Mouse (Mus musculus) B cell, adult (primary cell): ENCODE results near the gene Gga3. TPM values are rescaled to one million over a fixed set of nuclear protein-coding genes. Genes with fewer than 3 reads are reported as not detected.

ENCODE experiments used
- total RNA-seq: library from RNA; stranded (reverse); gene quantifications from 4 replicates; pipeline ENCODE4 v1.2.4, GENCODE M21; 2023; ENCODE audit not compliant: inconsistent age

Gga3 gene
- total RNA-seq, result 84.2 to 122 TPM (median 114 TPM) in 4 replicates

GRCm38 (mm10) chr11:115603476-115604303 lies at the start of gene Gga3, which contains the start of gene Mrps7:
TSS of gene Gga3 (minus strand) at chr11:115604051.
TSS of gene Mrps7 (plus strand) at chr11:115603925.

GRCm38 (mm10) chr11:115627705-115628464 lies 24.0 kb upstream of the Gga3 start, which contains the start of gene Slc25a19:
TSS of gene Slc25a19 (minus strand) at chr11:115628295.

GRCm38 (mm10) chr11:115612410-115613137 lies 8.7 kb upstream of the Gga3 start, which contains the start of gene Mif4gd:
TSS of gene Mif4gd (minus strand) at chr11:115612969.

GRCm38 (mm10) chr11:115564064-115564809 lies 39.6 kb downstream of the Gga3 start, which contains the start of gene Nup85:
TSS of gene Nup85 (plus strand) at chr11:115564434.

DNA sequence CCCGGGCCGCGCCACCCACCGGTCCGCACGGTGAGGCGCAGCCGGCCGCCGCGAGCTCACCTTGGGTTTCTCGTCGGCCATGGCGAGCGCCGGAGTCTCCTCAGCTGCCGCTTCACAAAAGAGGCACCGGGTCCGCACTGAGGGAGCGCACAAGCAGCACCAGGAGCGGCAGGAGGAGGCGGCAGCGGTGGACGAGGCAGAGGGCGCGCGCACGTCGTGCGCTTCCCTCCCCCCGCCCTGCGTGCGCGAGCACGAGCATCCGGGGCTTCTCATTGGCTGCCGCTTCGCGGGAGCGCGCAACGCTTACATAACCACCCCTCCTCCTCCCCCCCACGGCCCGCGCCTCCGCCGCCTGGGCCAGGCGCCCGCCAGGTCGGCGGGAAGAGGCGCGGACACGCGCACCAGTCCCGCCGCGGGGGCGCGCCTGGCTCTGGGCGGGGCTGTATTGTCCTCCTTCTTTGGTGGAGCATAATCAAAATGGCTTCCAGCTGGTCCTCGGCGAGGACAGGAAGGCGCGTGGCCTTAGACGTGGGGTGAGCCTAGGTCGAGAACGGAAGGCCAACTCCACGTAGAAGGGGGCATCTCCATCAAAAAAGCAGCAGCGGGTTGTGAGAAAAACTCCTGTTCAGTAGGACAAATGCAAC lies 67.7 kb downstream of the Gga3 start, which contains the start of gene Sumo2:
Gene Sumo2 (minus strand): TSS at position 239 of the 644 bp plus-strand sequence.

Other genes starting within 250 kb of the Gga3 start
- gene Hid1, start 236.3 kb downstream of the Gga3 start, total RNA-seq, result 0.16 to 1.3 TPM (median 0.62 TPM) in 4 replicates
- not detected in 4 replicates for gene Cdr2l, start 222.1 kb downstream of the Gga3 start, total RNA-seq
- 39.5 to 75.4 TPM (median 57.2 TPM) in 4 replicates for gene Mrpl58, start 200.3 kb downstream of the Gga3 start, total RNA-seq
- 182 to 204 TPM (median 189 TPM) in 4 replicates for gene Atp5h, start 184.1 kb downstream of the Gga3 start, total RNA-seq
- gene Kctd2, start 183.9 kb downstream of the Gga3 start, total RNA-seq, result 29.9 to 44.8 TPM (median 39.7 TPM) in 4 replicates
- gene Trim80, start 163.5 kb downstream of the Gga3 start, total RNA-seq, result not detected in 4 replicates
- gene Slc16a5, start 141.6 kb downstream of the Gga3 start, total RNA-seq, result not detected in 4 replicates
- 8.2 to 10.0 TPM (median 9.4 TPM) in 4 replicates for gene Armc7, start 128.4 kb downstream of the Gga3 start, total RNA-seq
- gene Nt5c, start 112.2 kb downstream of the Gga3 start, total RNA-seq, result 74.5 to 85.8 TPM (median 80.1 TPM) in 4 replicates
- gene Jpt1, start 89.7 kb downstream of the Gga3 start, total RNA-seq, result 194 to 214 TPM (median 207 TPM) in 4 replicates
- gene Sumo2, start 67.8 kb downstream of the Gga3 start, total RNA-seq, result 240 to 284 TPM (median 258 TPM) in 4 replicates
- gene Nup85, start 39.6 kb downstream of the Gga3 start, total RNA-seq, result 65.8 to 88.5 TPM (median 71.8 TPM) in 4 replicates
- 35.4 to 37.4 TPM (median 36.9 TPM) in 4 replicates for gene Mrps7, start 126 bp downstream of the Gga3 start, total RNA-seq
- gene Mif4gd, start 8.9 kb upstream of the Gga3 start, total RNA-seq, result 285 to 296 TPM (median 290 TPM) in 4 replicates
- 104 to 121 TPM (median 107 TPM) in 4 replicates for gene Slc25a19, start 24.2 kb upstream of the Gga3 start, total RNA-seq
- 286 to 382 TPM (median 375 TPM) in 4 replicates for gene Grb2, start 104.5 kb upstream of the Gga3 start, total RNA-seq
- gene Tmem94, start 161.4 kb upstream of the Gga3 start, total RNA-seq, result 51.4 to 54.2 TPM (median 52.6 TPM) in 4 replicates
- gene Caskin2, start 209.6 kb upstream of the Gga3 start, total RNA-seq, result 3.4 to 5.3 TPM (median 3.9 TPM) in 4 replicates
- gene Tsen54, start 210.7 kb upstream of the Gga3 start, total RNA-seq, result 24.2 to 40.5 TPM (median 36.9 TPM) in 4 replicates
- gene Llgl2, start 220.0 kb upstream of the Gga3 start, total RNA-seq, result 22.7 to 31.1 TPM (median 26.4 TPM) in 4 replicates